Mouse (Mus musculus) ES-E14 (cell line): ENCODE results near the gene Pkp3.

Experiments
- MAFK ChIP-seq: IDR thresholded peaks from 2 replicates; pipeline ENCODE4 v1.6.1; 2014; ENCODE audit warnings: mild to moderate bottlenecking, low read depth, low read length, inconsistent platforms; ENCODE audit not compliant: insufficient read depth
- ZC3H11A ChIP-seq: IDR thresholded peaks from 2 replicates; pipeline ENCODE4 v1.6.1; 2012; ENCODE audit warnings: low read depth, mild to moderate bottlenecking, inconsistent platforms, low read length, borderline replicate concordance

- TF ChIP-seq ZC3H11A (no peak), MAFK (no peak)
Observed at GRCm38 (mm10) chr7:141121051-141121531, 43.1 kb downstream of the Pkp3 start.
